Mouse (Mus musculus) B cell, adult 2 months (primary cell): ENCODE results near the gene Crhbp.

Experiments used
- DNase-seq, 2 experiments: peaks; one replicate each; pipeline ENCODE4 v3.0.0; 2022

The Crhbp gene

DNA sequence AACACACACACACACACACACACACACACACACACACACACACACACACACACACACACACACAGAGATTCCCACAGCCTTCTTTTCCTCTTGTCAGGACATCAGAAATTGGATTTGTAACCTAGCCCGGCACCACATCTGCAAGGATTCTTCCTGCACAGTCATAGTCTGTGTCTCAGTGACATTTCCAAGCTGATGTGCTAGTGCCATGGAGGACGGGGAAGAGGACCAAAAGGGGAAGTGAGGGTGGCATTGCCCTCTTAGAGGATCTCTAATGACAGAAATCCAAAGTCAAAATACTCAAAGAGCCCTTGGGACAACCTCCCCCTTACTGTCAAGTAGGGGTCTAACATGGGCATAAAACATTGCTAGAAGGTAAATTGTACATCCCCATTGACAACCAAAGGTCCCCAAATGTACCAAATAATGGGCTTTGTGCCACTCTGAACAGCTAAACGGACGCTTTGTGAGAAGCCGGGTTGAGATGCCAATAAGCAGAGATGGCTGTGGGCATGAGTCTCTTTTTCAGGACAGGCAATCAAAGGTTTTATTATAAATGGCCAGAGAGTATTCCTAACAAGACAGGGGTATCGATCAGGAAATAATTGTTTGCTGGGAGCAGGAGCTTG, 26.0 kb downstream of the Crhbp start:
- DNase-seq, result no peak

DNA sequence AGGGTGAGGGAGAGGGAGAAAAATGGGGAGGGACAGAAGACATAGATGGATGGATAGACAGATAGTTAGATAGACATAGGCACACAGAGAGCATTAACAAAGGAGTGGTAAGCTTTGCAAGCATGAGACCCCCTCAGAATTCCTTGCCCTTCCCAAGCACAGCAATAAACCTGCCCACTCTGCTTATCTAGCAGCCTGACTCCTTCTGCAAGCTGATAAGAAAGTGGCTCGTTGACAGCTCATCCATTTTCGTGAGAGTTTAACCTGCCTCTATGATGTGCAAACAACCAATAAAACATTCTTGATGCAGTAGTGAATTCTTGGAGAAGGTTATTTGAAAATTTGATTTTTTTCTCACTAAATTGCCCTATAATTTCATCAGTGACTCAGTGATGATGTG, 32.5 kb downstream of the Crhbp start:
- DNase-seq, result no peak

DNA sequence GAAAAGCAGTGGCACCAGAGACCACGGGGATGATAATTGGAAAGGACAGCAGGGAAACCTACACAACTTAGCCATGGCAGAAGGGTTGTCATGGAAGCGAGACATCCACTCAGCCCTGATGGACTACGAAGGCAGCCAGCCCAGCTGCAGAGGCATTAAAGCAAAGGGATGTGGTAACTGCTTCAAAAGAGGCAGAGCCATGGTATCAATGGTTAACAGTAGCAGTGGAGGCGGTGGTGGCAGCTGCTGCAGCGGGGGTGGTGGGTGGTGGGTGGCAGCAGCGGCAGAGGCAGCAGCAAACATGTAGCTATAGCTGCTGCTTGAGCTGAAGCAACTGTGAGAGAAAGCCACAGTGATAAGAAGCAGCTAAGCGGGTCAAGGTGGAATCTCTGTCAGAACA, 51.5 kb downstream of the Crhbp start:
- DNase-seq, result no peak

DNA sequence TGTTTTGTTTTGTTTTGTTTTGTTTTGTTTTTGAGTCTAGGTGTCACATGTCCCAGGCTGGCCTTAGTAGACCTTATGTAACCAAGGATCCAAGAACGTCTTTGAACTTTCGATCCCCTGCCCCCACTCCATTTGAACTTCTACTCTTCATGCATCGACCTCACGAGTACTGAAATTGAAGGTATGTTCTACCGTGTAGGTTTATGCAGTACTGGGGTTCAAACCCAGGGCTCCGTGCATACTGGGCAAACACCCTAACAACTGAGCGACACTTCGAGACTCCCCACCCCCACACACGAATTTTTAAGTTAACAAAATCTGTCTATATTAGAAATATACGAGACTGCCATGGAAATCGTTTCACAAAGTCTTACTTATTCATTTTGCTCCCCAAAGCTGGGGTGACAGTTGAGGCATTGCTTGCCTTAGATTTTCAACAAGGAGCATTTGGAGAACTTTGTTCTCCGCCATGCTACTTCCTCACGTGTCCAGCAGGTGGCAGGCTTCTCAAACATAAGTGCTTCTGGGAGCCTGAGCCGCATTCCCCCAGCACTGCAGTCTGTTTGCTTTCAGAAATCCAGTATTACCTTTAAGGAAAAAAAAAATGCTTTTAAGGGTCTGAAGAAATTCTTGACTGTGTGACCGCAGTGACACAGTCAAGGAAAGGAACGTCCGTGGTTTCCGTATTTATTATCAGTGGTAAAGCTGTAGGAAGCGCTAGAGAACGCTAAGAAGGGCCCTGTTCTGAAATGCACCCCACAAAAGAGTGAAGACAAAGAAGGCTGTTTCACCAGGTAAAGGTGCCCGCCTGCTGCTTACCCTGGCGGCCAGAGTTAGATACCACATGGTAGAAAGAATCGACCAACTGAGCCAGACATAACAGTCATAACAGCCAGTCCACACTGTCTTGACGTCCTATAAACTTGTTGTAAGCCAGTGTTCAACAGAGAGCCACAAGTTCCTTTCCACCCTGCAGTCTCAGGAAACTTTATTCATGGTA, 54.6 kb downstream of the Crhbp start:
- DNase-seq, result peak; percentile 80 to 81

DNA sequence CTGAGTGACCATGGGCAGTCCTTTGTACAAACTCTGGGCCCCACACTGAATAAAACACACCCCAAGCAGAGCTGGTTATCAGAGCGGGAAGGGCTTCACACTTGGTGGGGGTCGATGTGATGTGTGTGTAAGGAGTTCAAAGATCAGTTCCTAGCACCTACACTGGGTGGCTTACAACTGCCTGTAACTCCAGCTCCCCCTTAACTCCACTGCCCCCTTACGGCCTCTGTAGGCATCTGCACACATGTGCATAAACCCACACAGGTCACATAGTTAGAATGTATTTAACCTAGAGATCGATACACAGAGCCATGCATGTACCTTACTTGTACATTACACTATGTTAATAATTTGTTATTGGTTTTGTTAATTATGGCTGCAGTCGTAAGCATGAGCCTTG, 56.5 kb downstream of the Crhbp start:
- no peak for DNase-seq

DNA sequence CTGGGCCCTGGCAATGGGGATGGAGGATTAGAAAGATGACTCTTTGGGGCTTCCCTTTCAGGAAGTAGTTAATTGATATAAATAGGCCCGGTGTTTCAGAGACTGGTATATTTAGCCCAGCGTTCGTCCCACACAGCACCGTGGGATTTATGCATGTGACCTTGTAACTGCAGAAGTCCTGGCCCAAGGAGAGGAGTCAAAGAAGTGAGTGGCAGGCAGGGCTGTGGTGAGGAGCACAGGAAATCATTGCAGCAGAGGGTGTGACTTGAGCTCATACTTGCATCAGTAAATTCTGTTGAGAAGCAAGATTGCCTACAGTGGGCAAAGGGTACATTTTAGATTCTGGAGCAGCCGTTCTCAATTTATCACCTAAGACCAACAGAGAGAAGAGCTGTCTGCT, 62.3 kb downstream of the Crhbp start:
- DNase-seq, result no peak
